Mouse (Mus musculus) embryonic facial prominence, embryonic 11.5 days (tissue): ENCODE results near the gene Ppp3ca. TPM values are rescaled to one million over a fixed set of nuclear protein-coding genes. Genes with fewer than 3 reads are reported as not detected.

Experiments used
- ATAC-seq: fragments of 200-750 bp; cut with Nextera tagmentation; replicated peaks from 2 replicates; pipeline ENCODE4 v1.8.0; 2017; ENCODE audit warnings: low read depth; ENCODE audit not compliant: insufficient number of reproducible peaks, low FRiP score, low TSS enrichment
- DNase-seq: peaks from one replicate; pipeline ENCODE4 v3.0.0-alpha.2; 2015; ENCODE audit warnings: low spot score
- H3K27ac ChIP-seq: fragments of 300-500 bp; sonication (generic); replicated peaks from 2 replicates; pipeline ENCODE4 v1.5.1; 2014; ENCODE audit warnings: mild to moderate bottlenecking, low read depth, low read length, control low read depth
- H3K27me3 ChIP-seq: fragments of 300-500 bp; sonication (generic); 2 replicates; pipeline ENCODE4 v1.6.1; 2014; ENCODE audit warnings: mild to moderate bottlenecking, low read length, moderate library complexity, mixed read lengths; ENCODE audit not compliant: control insufficient read depth, insufficient read depth
- H3K36me3 ChIP-seq: fragments of 300-500 bp; sonication (generic); replicated peaks from 2 replicates; pipeline ENCODE4 v1.6.1; 2014; ENCODE audit warnings: low read depth, mild to moderate bottlenecking, low read length, moderate library complexity, mixed read lengths; ENCODE audit not compliant: control insufficient read depth, insufficient read depth
- H3K4me1 ChIP-seq: fragments of 300-500 bp; sonication (generic); 2 replicates; pipeline ENCODE4 v1.6.1; 2014; ENCODE audit warnings: low read length, mixed read lengths; ENCODE audit not compliant: control insufficient read depth, insufficient read depth
- H3K4me2 ChIP-seq: fragments of 300-500 bp; sonication (generic); 2 replicates; pipeline ENCODE4 v1.6.1; 2014; ENCODE audit warnings: low read depth, mild to moderate bottlenecking, control low read depth, low read length, moderate library complexity
- H3K4me3 ChIP-seq: fragments of 300-500 bp; sonication (generic); 2 replicates; pipeline ENCODE4 v1.5.1; 2014; ENCODE audit warnings: low read depth, low read length, control low read depth
- H3K9ac ChIP-seq: fragments of 300-500 bp; sonication (generic); replicated peaks from 2 replicates; pipeline ENCODE4 v1.6.1; 2014; ENCODE audit warnings: mild to moderate bottlenecking, control low read depth, low read length
- H3K9me3 ChIP-seq: fragments of 300-500 bp; sonication (generic); replicated peaks from 2 replicates; pipeline ENCODE4 v1.6.1; 2016; ENCODE audit warnings: mild to moderate bottlenecking, low read length, inconsistent platforms, mixed read lengths; ENCODE audit not compliant: control insufficient read depth
- WGBS: fragments of 180-500 bp; shearing (Covaris S2); extraction: QIAGEN DNeasy Blood & Tissue Kit; methylation state at CpG from one replicate; pipeline ENCODE4 v1.1.7; 2014; 5-methylcytosine and 5-hydroxymethylcytosine counted together
- polyA plus RNA-seq: library from polyadenylated mRNA; unstranded; fragments of >200 nt; fragmentation: Nextera tagmentation; extraction: Ambion mirVana; gene quantifications from 2 replicates; pipeline ENCODE4 v1.2.1, GENCODE M21; 2014

Gene Ppp3ca
- polyA plus RNA-seq, 1 experiment from 2014 or later = 57.4 TPM

DNA sequence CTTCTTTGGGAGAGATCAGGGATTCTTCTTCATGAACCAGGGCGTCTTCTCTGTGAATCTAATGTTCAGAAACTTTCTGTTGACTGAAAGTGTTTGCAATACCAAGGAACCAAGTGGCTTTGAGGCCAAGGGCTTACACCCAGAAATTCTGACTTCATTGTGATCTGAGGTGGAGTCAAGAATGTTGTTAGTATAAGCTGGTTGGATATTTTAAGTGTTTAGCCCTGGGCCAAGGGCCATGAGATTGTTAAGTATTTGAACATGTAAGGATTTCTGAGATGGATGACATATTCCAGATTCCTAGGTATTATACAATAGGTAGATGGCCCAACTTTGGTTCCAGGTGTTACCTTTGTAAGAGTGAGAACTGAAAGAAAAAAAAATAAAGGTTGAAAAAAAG is 68.5 kb downstream of the Ppp3ca start:
- no peak for ATAC-seq
- WGBS = 86% methylated on average over 1 of the region's 1 CpGs

DNA sequence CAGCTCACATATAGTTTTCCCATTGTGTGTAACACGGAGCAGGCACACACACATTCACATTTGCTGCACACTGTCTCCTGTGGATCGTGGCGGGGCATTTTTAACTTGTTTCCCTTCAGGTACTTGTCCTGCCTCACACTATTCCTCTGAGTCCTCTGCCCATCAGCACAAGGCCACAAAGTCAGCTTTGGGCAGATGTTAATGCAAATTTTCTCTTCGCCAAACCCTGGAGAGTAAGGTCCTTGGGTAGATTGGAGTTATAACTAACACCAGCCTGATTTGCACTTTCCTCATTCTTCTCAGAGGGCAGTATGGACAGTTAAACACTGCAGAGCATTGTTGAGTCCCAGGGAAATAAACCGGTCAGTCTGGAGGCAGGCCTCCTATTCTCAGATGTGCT is 69.0 kb downstream of the Ppp3ca start:
- H3K36me3 ChIP-seq = no peaks in the 10 kb centered on the region

More for the DNA sequence above, 68.5 kb downstream of the Ppp3ca start:
- Histone ChIP-seq H3K27me3 (no peaks in the 10 kb centered on the region), H3K27ac (no peak overlapping the region), H3K4me1 (no peaks in the 10 kb centered on the region), H3K36me3 (no peaks in the 10 kb centered on the region), H3K4me2 (no peak overlapping the region), H3K4me3 (no peak overlapping the region), H3K9ac (no peak overlapping the region), H3K9me3 (no peaks in the 10 kb centered on the region)
- DNase-seq = no peak

DNA sequence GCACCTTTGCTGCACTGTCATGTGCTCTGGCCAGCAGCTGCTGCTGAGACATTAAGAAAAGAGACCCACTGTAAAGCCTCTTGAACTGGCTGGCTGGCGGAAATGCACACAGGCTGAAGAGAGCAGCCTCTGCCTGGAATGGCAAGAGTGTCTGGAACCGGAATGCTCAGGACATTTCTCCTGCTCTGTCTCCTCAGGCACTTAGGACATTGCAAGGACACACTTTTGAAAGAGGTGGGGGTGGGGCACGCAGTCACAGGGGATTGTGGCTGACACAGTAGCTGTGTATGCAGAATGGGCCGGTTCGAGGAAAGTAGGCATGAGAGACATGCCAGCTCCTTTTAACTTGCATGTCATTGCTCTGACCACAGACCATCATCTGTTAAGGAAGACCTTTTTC is 71.7 kb downstream of the Ppp3ca start:
- H3K9ac ChIP-seq = no peak overlapping the region
- no peak overlapping the region for H3K4me2 ChIP-seq
- no peak overlapping the region for H3K4me3 ChIP-seq
- 66% methylated on average over 5 of the region's 5 CpGs for WGBS
- H3K36me3 ChIP-seq = no peaks in the 10 kb centered on the region
- no peaks in the 10 kb centered on the region for H3K9me3 ChIP-seq
- H3K4me1 ChIP-seq = no peaks in the 10 kb centered on the region
- no peak for ATAC-seq
- H3K27me3 ChIP-seq = no peaks in the 10 kb centered on the region
- no peak for DNase-seq
- no peak overlapping the region for H3K27ac ChIP-seq

More for the DNA sequence above, 69.0 kb downstream of the Ppp3ca start:
- ATAC-seq (no peak), DNase-seq (no peak)
- Histone ChIP-seq H3K4me2 (no peak overlapping the region), H3K27ac (no peak overlapping the region), H3K9ac (no peak overlapping the region), H3K27me3 (no peaks in the 10 kb centered on the region), H3K4me1 (no peaks in the 10 kb centered on the region), H3K9me3 (no peaks in the 10 kb centered on the region), H3K4me3 (no peak overlapping the region)
- 92% methylated on average over 5 of the region's 5 CpGs for WGBS

DNA sequence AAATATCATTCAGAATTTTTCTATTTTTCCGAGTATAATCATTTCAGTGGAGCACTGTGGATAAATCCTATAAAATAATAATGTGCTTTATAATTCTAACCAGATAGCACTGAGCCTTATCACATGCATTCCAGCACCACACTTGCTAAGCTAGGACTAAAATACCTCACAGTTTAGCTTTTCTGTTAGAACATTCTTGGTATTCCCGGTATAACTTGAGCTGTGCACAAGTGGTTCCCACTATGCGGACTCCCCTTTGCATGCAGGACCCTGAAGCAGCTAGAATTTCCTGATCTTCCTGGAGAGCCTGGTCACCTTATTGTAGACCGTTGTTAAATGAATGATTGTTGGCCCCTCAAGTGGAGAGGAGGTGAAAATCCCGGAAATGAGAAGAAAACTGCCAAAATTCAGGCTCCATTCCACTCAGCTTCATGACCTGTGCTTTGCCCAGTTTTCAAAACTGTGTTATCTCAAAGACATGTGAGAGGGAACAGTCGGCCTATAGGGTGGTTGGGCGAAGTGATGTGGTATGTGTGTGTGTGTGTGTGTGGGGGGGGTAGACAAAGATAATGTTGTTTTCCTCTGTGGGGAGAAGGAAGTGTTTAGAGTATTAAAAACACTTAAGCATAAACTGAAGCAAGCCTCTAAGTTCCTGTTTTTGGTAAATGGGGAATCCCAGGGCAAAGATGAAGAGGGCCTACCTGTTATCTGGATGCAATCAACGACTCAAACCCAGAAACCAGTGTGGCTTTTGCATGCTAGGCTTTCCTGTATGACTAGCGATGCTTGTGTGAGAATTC is 72.5 kb downstream of the Ppp3ca start:
- no peak for ATAC-seq
- Histone ChIP-seq H3K4me1 (no peaks in the 10 kb centered on the region), H3K27ac (no peak overlapping the region), H3K4me2 (no peak overlapping the region), H3K4me3 (no peak overlapping the region), H3K36me3 (no peaks in the 10 kb centered on the region), H3K9me3 (no peaks in the 10 kb centered on the region), H3K9ac (no peak overlapping the region), H3K27me3 (no peaks in the 10 kb centered on the region)
- no peak for DNase-seq
- WGBS = 82% methylated on average over 9 of the region's 9 CpGs

DNA sequence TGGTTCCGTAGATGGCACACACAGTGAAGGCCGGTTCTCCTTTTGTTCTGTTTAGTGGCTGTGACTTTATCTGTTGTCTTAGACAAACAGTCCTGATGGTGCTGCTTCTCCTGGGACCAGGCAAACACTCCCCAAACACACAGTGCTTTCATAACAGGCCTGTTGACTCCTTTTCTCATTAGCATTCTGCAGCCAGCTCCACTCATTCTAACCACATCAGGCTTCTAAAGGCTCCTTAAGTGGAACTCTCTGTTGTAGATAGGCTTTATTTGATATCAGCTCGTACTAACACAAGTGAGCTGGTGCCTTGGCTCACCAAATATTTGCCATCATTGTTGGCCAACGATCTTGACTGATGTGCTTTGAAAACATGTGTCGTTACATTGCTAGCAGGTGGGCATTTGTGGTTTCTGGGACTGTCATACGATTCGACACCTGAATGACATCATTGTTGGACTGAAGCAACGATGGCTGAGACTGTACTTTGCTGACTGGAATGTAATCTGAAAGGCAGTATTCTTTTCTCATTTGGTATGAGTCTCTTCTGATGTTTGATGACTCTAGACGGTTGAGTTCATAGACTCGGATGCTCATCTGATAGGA is 74.5 kb downstream of the Ppp3ca start:
- ATAC-seq (no peak), DNase-seq (no peak)
- no peaks in the 10 kb centered on the region for H3K9me3 ChIP-seq
- no peak overlapping the region for H3K4me3 ChIP-seq
- 79% methylated on average over 10 of the region's 10 CpGs for WGBS
- H3K36me3 ChIP-seq = no peaks in the 10 kb centered on the region
- H3K9ac ChIP-seq = no peak overlapping the region
- no peaks in the 10 kb centered on the region for H3K4me1 ChIP-seq
- H3K4me2 ChIP-seq = no peak overlapping the region
- H3K27me3 ChIP-seq = no peaks in the 10 kb centered on the region
- no peak overlapping the region for H3K27ac ChIP-seq

DNA sequence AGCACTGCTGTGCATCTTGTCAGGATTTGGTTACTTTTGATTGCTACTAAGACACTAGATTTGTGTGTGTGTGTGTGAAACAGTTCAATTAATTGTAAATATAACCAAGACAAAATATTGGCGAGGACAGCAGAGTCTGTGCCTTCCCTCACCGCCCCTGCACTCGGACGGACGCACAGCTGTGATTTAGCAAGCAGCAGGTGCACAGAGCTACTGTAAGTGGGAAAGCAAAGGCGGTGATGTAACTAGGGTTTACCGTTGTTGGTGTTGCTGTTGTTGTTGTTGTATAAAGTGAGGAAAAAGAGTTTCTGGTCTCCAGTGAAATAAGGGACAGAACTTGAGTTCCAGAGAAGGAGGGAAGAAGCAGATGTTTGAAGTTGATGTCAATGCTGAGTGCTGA is 75.5 kb downstream of the Ppp3ca start:
- Histone ChIP-seq H3K36me3 (no peaks in the 10 kb centered on the region), H3K4me2 (no peak overlapping the region), H3K4me3 (no peak overlapping the region), H3K27ac (no peak overlapping the region), H3K9me3 (no peaks in the 10 kb centered on the region), H3K9ac (no peak overlapping the region), H3K27me3 (no peaks in the 10 kb centered on the region), H3K4me1 (no peaks in the 10 kb centered on the region)
- ATAC-seq (no peak), DNase-seq (no peak)
- WGBS = 84% methylated on average over 7 of the region's 7 CpGs

DNA sequence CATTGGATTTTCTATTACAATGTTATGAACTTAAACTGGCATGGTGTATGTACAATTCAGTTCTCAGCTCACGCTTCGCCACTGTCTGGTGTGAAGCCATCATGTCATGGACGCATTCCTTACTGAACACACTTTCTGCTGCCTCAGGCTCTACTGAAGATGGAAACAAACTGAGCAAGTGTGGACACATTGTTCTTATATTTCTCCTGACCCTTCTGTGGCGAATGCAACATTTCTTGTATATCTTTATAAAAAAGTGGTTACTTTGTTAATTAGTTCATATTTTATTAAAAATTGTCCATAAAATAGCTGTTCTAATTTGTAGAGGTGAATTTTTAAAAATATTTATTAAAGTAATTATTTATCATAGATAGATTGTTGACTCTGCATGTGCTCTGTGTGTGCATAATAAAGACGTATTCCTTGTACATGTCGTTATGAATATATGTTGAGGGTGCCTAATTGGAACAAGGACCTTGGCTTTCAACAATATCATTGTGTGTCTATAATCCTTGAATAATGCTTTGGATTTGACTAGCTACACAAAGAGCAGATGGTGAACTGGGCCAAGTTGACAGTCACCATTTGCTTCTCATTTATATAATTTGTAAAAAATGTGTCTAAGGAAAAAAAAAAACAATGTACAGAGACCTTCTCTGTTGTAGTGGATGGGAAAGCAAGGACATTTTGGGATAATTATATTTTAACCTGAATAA is 79.0 kb downstream of the Ppp3ca start:
- no peak for ATAC-seq

DNA sequence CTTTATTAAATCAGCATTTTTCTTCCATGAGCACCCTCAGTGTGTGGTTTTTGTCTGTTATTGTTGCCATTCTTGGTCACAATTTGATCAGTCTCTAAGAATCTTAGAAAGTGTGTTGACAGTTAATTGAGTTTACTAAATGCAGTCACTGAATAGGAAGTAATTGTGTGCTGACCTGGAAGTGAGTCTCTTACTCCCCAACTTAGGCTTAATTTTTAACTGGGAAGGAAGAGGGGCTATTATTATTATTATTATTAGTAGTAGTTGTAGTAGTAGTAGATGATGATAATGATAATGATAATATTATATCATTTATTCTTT is 79.5 kb downstream of the Ppp3ca start:
- no peak overlapping the region for H3K4me2 ChIP-seq
- no peak overlapping the region for H3K27ac ChIP-seq
- H3K4me3 ChIP-seq = no peak overlapping the region
- no peak overlapping the region for H3K9ac ChIP-seq
- DNase-seq (no peak), ATAC-seq (no peak)
- no peaks in the 10 kb centered on the region for H3K4me1 ChIP-seq
- H3K9me3 ChIP-seq = no peaks in the 10 kb centered on the region
- no peaks in the 10 kb centered on the region for H3K36me3 ChIP-seq
- no peaks in the 10 kb centered on the region for H3K27me3 ChIP-seq

More for the DNA sequence above, 79.0 kb downstream of the Ppp3ca start:
- no peak overlapping the region for H3K4me3 ChIP-seq
- H3K36me3 ChIP-seq = no peaks in the 10 kb centered on the region
- H3K27me3 ChIP-seq = no peaks in the 10 kb centered on the region
- H3K27ac ChIP-seq = no peak overlapping the region
- H3K9me3 ChIP-seq = no peaks in the 10 kb centered on the region
- H3K4me2 ChIP-seq = no peak overlapping the region
- no peaks in the 10 kb centered on the region for H3K4me1 ChIP-seq
- WGBS = 75% methylated on average over 6 of the region's 6 CpGs
- no peak for DNase-seq
- no peak overlapping the region for H3K9ac ChIP-seq
